Mouse (Mus musculus) cerebellum, postnatal 4 days (tissue): ENCODE data around the gene Eif4g3.
"Not testable (repeated sequence)": the region's sequence is repeated elsewhere in the genome, so short reads cannot be mapped to it uniquely, and the experiment has no call there.

Experiments used
- DNase-seq, 2 experiments: peaks; one replicate each; pipeline ENCODE4 v3.0.0; 2022; ENCODE audit warnings: low spot score in 2 of 2, mixed read lengths in 1 of 2

Eif4g3 gene

DNA sequence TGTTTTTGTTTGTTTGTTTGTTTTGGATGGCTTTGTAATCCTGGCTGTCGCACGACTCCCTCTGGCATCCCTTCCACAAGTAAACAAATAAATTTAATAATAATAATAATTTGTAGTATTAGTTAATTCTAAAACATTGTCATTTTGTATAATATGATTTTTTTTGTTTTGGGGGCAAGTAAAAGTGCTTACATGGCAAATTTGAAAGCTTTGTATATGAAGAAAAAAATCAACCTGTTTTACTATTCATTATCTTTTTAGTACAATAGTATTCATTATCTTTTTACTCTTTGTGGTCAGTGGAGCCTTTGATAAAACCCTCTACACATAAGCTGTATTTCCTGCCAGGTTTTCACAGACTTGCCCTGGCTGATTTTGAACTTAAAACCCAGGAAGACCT lies 29.9 kb downstream of the Eif4g3 start:
- no peak for DNase-seq

GRCm38 (mm10) chr4:138023403-138024100 lies 30.7 kb downstream of the Eif4g3 start:
- DNase-seq = no peak

GRCm38 (mm10) chr4:138029168-138029567 lies 36.3 kb downstream of the Eif4g3 start:
- DNase-seq = no peak

GRCm38 (mm10) chr4:138031828-138032227 lies 39.0 kb downstream of the Eif4g3 start:
- no peak for DNase-seq

DNA sequence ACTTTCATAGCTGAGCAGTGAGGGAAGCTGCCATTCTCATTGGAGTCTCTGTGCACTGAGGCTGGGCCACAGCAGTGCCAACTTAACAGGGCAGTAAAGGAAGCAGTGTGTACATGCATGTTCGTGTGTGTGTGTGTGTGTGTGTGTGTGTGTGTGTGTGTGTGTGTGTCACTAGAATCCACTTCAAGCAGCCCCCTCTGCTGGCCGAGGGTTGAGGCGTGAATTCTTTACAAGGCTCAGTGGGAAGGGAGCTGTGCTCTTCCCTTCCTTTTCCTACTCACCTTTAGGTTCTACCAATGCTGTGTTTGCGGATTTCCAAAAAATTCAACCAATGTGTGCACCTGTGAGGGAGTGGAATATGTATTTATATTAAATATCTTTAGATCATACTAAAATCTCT lies 41.0 kb downstream of the Eif4g3 start:
- no peak for DNase-seq

DNA sequence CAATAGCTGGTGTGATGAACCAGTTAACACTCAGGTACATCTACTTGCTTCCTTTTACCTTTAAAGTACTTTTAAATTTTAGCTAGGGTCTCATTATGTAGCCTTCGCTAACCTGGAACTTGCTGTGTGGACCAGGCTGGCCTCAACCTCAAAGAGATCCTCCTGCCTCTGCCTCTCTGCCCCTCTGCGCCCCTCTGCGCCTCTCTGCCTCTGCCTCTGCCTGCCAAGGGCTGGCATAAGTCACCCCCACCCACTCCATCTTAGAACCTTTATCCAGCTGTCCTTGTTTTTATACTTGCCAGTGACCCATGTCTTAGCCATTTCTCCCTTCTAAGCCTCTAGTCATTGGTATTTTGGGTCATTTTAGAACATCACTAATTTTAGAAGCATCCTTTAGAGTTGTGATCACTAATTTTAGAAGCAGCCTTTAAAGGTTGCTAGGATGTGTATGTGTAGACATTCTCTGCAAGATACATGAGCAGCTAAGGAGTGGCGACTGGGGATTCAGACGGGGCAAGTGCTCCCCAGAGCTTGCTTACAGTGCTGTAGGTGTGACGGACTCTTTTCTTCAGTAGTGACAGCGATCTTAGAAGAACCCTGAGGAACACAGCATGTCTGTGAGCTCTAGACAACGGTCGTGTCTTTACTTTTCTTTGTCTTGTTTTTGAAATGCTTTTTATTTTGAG lies 42.8 kb downstream of the Eif4g3 start:
- DNase-seq = no peak

DNA sequence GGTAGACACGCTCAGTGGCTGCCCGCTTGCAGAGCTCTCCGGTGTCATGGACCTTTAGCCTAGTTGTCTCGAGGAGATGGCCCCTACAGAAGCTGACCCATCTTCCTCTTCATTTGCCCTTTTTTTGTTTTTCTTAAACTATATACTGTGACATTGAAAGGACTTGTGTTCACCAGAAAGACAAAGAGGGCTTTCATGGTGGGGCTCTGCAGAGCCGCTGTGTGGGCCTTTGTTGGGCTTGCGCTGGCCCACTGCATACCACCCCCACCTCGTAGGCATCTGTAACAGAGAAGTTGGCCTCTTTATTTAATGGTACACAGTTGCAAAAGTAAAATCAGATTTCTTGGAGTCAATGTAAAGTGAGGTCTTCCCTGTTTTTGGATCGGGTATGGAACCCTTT lies 44.3 kb downstream of the Eif4g3 start:
- DNase-seq = no peak

GRCm38 (mm10) chr4:138037896-138038295 lies 45.1 kb downstream of the Eif4g3 start:
- DNase-seq = no peak

DNA sequence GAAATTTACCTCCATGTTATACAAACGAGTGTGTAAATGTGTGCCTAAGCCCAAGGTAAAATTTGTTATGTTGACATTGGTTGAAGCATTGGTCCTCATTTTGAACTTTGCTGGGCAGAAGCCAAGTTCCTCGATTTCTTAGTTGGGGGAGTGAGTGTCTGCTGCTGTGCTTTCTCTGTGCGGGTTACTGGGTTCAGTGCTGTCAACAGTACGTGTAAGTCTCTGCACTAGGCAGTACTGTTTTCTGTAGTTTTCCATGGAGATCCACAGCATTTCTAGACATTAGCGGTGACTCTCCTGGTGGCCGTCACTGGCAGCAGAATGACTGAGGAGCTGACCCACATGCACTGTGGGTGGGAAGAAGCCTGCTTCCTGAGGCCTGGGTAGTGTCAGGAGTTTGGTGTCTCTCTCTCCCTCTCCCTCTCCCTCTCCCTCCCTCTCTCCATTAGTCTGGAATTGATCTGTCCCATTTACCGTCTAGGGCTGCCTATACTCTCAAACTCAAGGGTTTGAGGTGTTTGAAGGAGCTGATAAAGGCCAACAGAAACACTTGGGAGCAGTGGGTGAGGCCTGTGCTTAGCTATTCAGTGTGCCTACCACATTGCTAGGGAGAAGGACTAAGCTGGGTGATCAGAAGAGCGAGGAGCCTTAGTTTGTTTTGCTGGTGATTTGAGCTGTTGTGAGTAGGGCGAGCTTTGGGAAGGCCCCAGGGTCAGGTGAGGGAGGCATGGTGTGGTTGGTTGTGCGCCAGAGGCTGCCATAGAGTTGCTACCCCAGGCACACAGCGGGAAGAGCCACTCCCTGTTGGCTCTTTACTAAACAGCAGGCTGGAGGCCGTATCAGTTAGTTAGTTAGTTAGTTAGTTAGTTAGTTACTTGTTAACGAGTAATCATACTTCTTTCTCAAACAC lies 45.8 kb downstream of the Eif4g3 start:
- DNase-seq = no peak

DNA sequence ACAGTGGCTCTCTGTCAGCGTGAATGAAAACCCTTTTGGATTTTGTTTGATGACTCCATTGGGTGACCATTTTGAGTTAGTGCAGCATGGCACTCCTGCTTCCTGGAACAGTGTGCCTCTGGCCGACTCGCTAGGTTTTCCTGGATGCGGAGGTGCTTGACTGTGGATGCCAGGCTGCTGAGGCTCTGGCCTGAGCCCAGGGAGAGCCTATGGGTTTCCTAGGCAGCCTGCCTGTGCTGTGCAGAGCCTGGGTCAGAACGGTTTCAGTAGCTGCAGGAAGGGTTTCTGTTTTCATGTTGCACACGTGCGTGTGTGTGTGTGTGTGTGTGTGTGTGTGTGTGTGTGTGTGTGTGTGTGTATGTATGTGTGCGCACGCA lies 46.4 kb downstream of the Eif4g3 start:
- no peak for DNase-seq

- DNase-seq = no peak
Measured at GRCm38 (mm10) chr4:138040589-138040988, 47.8 kb downstream of the Eif4g3 start.

GRCm38 (mm10) chr4:138041566-138042256 lies 48.9 kb downstream of the Eif4g3 start:
- DNase-seq = no peak

DNA sequence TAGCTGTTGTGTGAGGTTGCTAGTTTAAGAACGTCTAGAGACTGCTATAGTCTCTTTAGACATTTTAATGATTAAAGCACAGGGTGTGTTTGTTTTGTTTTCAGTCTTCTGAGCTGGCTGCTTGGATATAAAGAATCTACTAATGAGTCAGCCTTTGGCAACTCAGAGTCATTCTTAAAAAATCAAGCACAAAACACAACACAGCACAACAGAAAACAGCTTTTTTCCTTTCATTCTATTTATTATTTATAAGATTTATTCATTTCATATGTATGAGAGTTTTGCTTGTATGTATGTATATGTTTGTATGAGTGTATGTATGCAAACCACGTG lies 49.4 kb downstream of the Eif4g3 start:
- DNase-seq = no peak

DNA sequence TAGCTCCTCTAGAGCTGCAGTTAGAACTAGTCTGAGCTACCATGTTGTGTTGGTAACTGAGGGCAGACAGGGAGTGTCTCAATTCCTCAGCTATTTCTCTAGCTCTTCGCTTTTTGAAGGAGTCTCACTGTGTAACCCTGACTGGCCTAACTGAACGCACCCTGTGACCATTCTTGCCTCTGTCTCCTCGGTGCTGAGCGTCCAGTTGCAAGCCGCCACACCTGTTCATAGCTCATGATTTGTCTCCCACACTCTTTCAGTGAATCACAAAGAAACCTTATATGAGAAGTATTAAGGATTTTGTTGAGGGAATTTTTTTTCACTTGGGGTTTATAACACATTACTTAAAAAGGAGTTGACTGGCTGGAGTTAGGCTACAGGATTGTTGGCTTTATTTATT lies 49.8 kb downstream of the Eif4g3 start:
- DNase-seq = no peak

DNA sequence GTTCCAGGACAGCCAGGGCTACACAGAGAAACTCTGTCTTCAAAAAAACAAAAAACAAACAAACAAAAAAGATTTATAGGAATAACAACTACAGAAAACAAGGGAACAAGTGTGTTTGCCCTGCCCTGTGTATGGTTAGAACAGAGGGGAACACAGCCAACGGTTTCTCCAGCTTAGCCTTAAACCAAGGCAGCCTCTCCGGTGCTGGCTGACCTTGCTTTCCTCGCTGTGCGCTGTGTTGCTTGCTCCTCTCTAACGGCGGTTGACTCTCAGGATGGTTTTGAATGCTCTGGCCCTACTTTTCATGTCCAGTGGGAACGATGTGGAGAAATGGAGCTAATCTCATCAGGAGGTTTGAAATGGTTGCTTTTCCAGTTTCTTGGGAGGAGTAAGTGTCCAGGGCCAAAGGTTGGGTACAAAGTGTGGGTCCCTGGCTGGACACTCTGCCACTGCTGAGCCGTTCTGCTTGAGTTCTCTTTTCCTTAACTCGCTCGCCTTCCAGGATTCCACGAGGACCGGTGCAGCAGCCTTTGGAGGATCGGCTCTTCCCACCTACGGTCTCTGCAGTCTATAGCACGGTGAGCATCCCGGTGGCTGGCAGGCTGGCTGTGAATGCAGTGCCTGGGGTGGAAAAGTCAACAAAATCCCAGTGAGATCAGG lies 52.1 kb downstream of the Eif4g3 start:
- no peak for DNase-seq

DNA sequence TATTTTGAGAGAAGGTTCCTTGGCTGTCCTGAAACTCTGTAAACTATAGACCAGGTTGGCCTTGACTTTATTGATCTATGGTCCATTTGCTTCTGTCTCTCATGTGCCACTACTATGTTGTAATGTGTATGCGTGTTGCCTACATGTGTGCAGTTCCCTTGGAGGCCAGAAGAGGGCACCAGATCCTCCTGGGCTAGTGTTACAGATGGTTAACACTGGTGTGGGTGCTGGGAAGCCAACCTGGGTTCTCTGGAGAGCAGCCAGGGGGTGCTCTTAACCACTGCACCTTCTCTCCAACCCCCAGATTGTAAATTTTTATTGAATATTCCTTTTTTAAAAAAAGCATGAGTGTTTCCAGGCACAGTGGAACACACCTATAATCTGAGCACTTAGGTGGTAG lies 53.0 kb downstream of the Eif4g3 start:
- DNase-seq = no peak

GRCm38 (mm10) chr4:138046371-138046770 lies 53.5 kb downstream of the Eif4g3 start:
- DNase-seq = no peak

DNA sequence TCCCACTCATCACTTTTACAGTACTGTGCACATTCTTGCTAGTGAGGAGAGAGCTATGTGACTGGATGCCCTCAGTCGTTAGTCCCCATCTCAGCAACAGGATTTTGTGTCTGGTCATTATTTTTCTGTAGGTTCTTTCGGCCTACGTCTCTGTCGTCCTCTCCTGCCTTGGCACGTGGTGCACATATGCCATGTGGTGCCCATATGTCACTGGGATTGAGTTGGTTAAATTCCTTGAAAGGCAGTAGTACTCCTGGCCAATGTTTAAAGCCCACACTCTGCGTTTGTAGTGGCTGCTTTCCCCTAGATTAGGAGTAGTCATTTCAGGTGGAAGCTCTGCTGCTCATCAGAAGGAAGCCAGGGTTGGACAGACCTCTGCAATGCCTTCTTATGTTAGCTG lies 56.7 kb downstream of the Eif4g3 start:
- no peak for DNase-seq

DNA sequence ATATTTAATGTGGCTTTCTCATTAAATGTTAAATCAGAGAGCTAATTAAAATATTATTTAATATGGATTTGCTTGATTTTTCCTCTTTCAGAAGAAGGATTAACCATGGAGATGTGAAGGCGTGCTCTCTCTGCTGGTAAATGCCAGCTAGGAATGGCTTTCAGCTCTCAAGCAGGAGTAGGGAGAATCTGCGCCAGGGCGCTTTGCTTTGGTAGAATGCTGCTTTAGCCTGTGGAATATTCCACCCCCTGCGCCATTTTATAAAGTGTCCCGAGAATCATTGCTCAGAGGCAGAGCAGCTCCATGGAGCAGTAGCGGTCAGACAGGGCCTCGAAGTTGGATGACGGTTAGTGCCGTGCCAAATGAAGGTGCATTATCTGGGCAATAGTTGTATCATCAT lies 58.7 kb downstream of the Eif4g3 start:
- no peak for DNase-seq

- DNase-seq = no peak
Measured at GRCm38 (mm10) chr4:138056658-138057057, 63.8 kb downstream of the Eif4g3 start.

DNA sequence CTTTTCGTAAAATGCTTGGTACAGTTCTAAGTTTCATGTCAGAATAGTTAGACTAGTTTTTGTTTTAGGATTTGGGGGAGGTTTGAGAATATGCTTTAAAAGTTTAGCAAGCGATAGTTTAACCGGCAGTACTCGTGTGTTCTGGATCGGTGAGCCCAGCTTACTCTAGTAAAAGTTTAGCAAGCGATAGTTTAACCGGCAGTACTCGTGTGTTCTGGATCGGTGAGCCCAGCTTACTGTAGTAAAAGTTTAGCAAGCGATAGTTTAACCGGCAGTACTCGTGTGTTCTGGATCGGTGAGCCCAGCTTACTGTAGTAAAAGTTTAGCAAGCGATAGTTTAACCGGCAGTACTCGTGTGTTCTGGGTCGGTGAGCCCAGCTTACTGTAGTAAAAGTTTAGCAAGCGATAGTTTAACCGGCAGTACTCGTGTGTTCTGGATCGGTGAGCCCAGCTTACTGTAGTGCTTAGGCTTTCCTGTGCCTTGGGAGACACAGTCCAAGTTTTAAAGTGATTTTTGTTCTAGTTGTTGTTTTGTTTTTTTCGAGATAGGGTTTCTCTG lies 64.5 kb downstream of the Eif4g3 start:
- not testable (repeated sequence) for DNase-seq
